Mouse (Mus musculus) hindbrain, embryonic 10.5 days (tissue): Measurements from ENCODE around the gene Gm11127. TPM values are rescaled to one million over a fixed set of nuclear protein-coding genes. Genes with fewer than 3 reads are reported as not detected.

Experiments
- DNase-seq: peaks from one replicate; pipeline ENCODE4 v3.0.0-alpha.2; 2017; ENCODE audit warnings: low spot score
- H3K27ac ChIP-seq: fragments of 300-500 bp; sonication (generic); 2 replicates; pipeline ENCODE4 v1.5.1; 2016; ENCODE audit warnings: mild to moderate bottlenecking, moderate library complexity
- H3K27me3 ChIP-seq: fragments of 300-500 bp; sonication (generic); 2 replicates; pipeline ENCODE4 v1.6.1; 2016; ENCODE audit warnings: mild to moderate bottlenecking; ENCODE audit not compliant: poor library complexity, insufficient read depth, severe bottlenecking
- H3K36me3 ChIP-seq: fragments of 300-500 bp; sonication (generic); 2 replicates; pipeline ENCODE4 v1.6.1; 2016; ENCODE audit warnings: mild to moderate bottlenecking, moderate library complexity
- H3K4me1 ChIP-seq: fragments of 300-500 bp; sonication (generic); replicated peaks from 2 replicates; pipeline ENCODE4 v1.6.1; 2016; ENCODE audit warnings: mild to moderate bottlenecking
- H3K4me3 ChIP-seq: fragments of 300-500 bp; sonication (generic); 2 replicates; pipeline ENCODE4 v1.5.1; 2016; ENCODE audit warnings: mild to moderate bottlenecking, moderate library complexity
- H3K9me3 ChIP-seq: fragments of 300-500 bp; sonication (generic); 2 replicates; pipeline ENCODE4 v1.6.1; 2016; ENCODE audit warnings: mild to moderate bottlenecking, moderate library complexity
- WGBS: fragments of 180-500 bp; shearing (Covaris S2); methylation state at CpG from one replicate; pipeline ENCODE4 v1.1.7; 2016; 5-methylcytosine and 5-hydroxymethylcytosine counted together
- polyA plus RNA-seq: library from polyadenylated mRNA; unstranded; fragments of >200 nt; fragmentation: Nextera tagmentation; extraction: Ambion mirVana; gene quantifications from 2 replicates; pipeline ENCODE4 v1.2.1, GENCODE M21; 2016

The Gm11127 gene
- polyA plus RNA-seq, 1 experiment from 2014 or later = not detected

DNA sequence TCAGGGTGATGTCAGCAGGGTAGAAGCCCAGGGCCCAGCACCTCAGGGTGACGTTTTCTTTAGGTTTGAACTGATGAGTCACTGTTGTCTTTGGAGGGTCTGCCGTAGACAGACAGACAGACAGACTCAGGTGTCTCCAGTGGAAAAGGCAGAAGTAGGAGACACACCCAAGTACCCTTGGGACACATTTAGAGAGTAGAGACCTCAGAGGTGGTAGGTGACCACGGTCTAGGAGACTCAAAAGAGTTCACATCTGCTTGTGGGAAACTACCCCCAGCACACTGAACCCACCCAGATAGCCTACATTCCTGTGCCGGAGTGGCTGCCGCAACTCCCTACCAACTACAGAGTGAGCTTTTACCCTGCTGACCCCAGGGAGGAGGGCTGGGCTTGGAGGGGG is 43.2 kb downstream of the Gm11127 start:
- Histone ChIP-seq H3K36me3 (peaks cover 20% of the 10 kb centered on the region), H3K9me3 (0 out of 2 replicates have a peak, but pooled peaks cover 7% of the 10 kb centered on the region), H3K4me1 (peaks cover 1% of the 10 kb centered on the region; the same call in 1 of the 2 replicates), H3K27me3 (no peaks in the 10 kb centered on the region), H3K27ac (no peak overlapping the region), H3K4me3 (no peak overlapping the region)
- WGBS = 93% methylated on average over 5 of the region's 5 CpGs
- DNase-seq = no peak

Other genes starting within 250 kb of the Gm11127 start
- gene Ier3, start 236.7 kb downstream of the Gm11127 start, polyA plus RNA-seq = 3.8 and 4.8 TPM in 2 replicates
- gene Flot1, start 235.1 kb downstream of the Gm11127 start, polyA plus RNA-seq = 58.4 and 63.7 TPM in 2 replicates
- gene Tubb5, start 220.1 kb downstream of the Gm11127 start, polyA plus RNA-seq = 1,604 and 1,655 TPM in 2 replicates
- gene Mdc1, start 216.9 kb downstream of the Gm11127 start, polyA plus RNA-seq = 18.3 and 20.7 TPM in 2 replicates
- 70.1 and 75.9 TPM in 2 replicates for gene Nrm, start 197.1 kb downstream of the Gm11127 start, polyA plus RNA-seq
- gene Ppp1r18, start 192.8 kb downstream of the Gm11127 start, polyA plus RNA-seq = 29.6 and 32.2 TPM in 2 replicates
- 53.0 and 58.9 TPM in 2 replicates for gene Dhx16, start 178.6 kb downstream of the Gm11127 start, polyA plus RNA-seq
- gene 2310061I04Rik, start 160.9 kb downstream of the Gm11127 start, polyA plus RNA-seq = 27.7 and 29.7 TPM in 2 replicates
- gene Atat1, start 148.3 kb downstream of the Gm11127 start, polyA plus RNA-seq = 136 and 227 TPM in 2 replicates
- 75.7 and 88.1 TPM in 2 replicates for gene Mrps18b, start 142.0 kb downstream of the Gm11127 start, polyA plus RNA-seq
- gene Ppp1r10, start 141.9 kb downstream of the Gm11127 start, polyA plus RNA-seq = 59.9 and 64.5 TPM in 2 replicates
- gene Abcf1, start 88.6 kb downstream of the Gm11127 start, polyA plus RNA-seq = 105 and 116 TPM in 2 replicates
- gene Gnl1, start 78.5 kb downstream of the Gm11127 start, polyA plus RNA-seq = 50.5 and 55.2 TPM in 2 replicates
- gene Prr3, start 78.1 kb downstream of the Gm11127 start, polyA plus RNA-seq = 46.1 and 52.0 TPM in 2 replicates
- 4.3 and 4.9 TPM in 2 replicates for gene H2-T24, start 37.8 kb downstream of the Gm11127 start, polyA plus RNA-seq
- gene H2-T23, start 25.5 kb downstream of the Gm11127 start, polyA plus RNA-seq = 4.0 and 4.2 TPM in 2 replicates
- 7.4 and 8.9 TPM in 2 replicates for gene H2-T22, start 15.6 kb downstream of the Gm11127 start, polyA plus RNA-seq
- gene Gm6034, start 15.4 kb downstream of the Gm11127 start, polyA plus RNA-seq = not detected in 2 replicates
- not detected in 2 replicates for gene Gm19684, start 63.3 kb upstream of the Gm11127 start, polyA plus RNA-seq
- gene Gm7030, start 71.1 kb upstream of the Gm11127 start, polyA plus RNA-seq = not detected in 2 replicates
- 0.22 TPM in 1 of 2 replicates, not detected in the other for gene Gm8909, start 110.2 kb upstream of the Gm11127 start, polyA plus RNA-seq
- not detected in 2 replicates for gene H2-T3, start 131.9 kb upstream of the Gm11127 start, polyA plus RNA-seq
- 98.6 and 110 TPM in 2 replicates for gene Rpp21, start 199.7 kb upstream of the Gm11127 start, polyA plus RNA-seq
- 21.1 and 23.8 TPM in 2 replicates for gene Trim39, start 213.9 kb upstream of the Gm11127 start, polyA plus RNA-seq
- gene H2-M10.2, start 228.1 kb upstream of the Gm11127 start, polyA plus RNA-seq = 0.20 and 0.22 TPM in 2 replicates